Mouse (Mus musculus) Patski (cell line): ENCODE measurements around the gene Aldh1a3. TPM values are rescaled to one million over a fixed set of nuclear protein-coding genes. Genes with fewer than 3 reads are reported as not detected.
A peak's percentile ranks its signal among the peaks of the same experiment; 100 is the strongest.

Experiments used
- ATAC-seq: fragments of 100-300 bp; one replicate; pipeline ENCODE4 v1.8.0; 2021
- CTCF ChIA-PET: fragments of 350-600 bp; sonication (Branson Sonifier 250); formaldehyde crosslinking; loops from one replicate; lab custom pipeline; 2022; ENCODE audit warnings: inconsistent platforms; lab: Charles Lee
- POLR2A ChIA-PET: fragments of 350-600 bp; sonication (Branson Sonifier 250); formaldehyde crosslinking; loops from one replicate; lab custom pipeline; 2022; ENCODE audit warnings: antibody characterized with exemption, inconsistent platforms; lab: Charles Lee
- DNase-seq: peaks from one replicate; pipeline ENCODE4 v3.0.0-alpha.2; 2011; ENCODE audit warnings: low read depth, low spot score
- H3K27me3 ChIP-seq: fragments of 371-371 bp; one replicate; pipeline ENCODE4 v1.5.1; 2021
- CTCF ChIP-seq: fragments of 100-300 bp; IDR thresholded peaks from one replicate; pipeline ENCODE4 v1.5.1; 2021
- in situ Hi-C: fragments of 300-500 bp; cut with MboI; formaldehyde crosslinking; loops from 3 replicates; pipeline ENCODE4 v1.11.1; 2018; ENCODE audit warnings: low pct_unique_long_range_greater_than_20kb, mixed read lengths
- polyA plus RNA-seq: library from polyadenylated mRNA; unstranded; gene quantifications from one replicate; pipeline ENCODE4 v1.2.3, GENCODE M21; 2021

Aldh1a3 gene
- polyA plus RNA-seq, 1 experiment from 2014 or later, result 0.37 TPM

- ChIA-PET CTCF (interaction anchor here (0.9 to 2.9 kb wide), 5 partner anchors 9 to 55 kb away, joined by 3 to 8 read pairs (median 3); partner anchors contain the start of gene Gm10974), POLR2A (no interaction called here)
- no peak for ATAC-seq
- no peaks in the 10 kb centered on the region for H3K27me3 ChIP-seq
- no peak for TF ChIP-seq CTCF
- in situ Hi-C loops, result no loop called here
- DNase-seq, result no peak
Measured at GRCm38 (mm10) chr7:66376560-66376959, 50.8 kb downstream of the Aldh1a3 start.

- TF ChIP-seq CTCF, result no peak
- in situ Hi-C loops, result no loop called here
- DNase-seq, result no peak
- CTCF ChIA-PET, result interaction anchor here (1.1 to 2.9 kb wide), 4 partner anchors 9 to 54 kb away, joined by 3 to 8 read pairs (median 3); partner anchors contain the start of gene Gm10974
- POLR2A ChIA-PET, result interaction anchor here (1.5 kb wide), 1 partner anchor 13 kb away, joined by 5 read pairs; the partner anchor contains the start of gene Lrrk1
- ATAC-seq, result no peak
- H3K27me3 ChIP-seq, result no peaks in the 10 kb centered on the region
Measured at GRCm38 (mm10) chr7:66375736-66376135, 51.6 kb downstream of the Aldh1a3 start.

- ChIA-PET POLR2A (no interaction called here), CTCF (no interaction called here)
- in situ Hi-C loops, result no loop called here
- DNase-seq, result no peak
- no peak for ATAC-seq
- TF ChIP-seq CTCF, result no peak
- no peaks in the 10 kb centered on the region for H3K27me3 ChIP-seq
Measured at GRCm38 (mm10) chr7:66373391-66373790, 53.9 kb downstream of the Aldh1a3 start.

- DNase-seq, result no peak
- ChIA-PET POLR2A (interaction anchor here (0.5 to 1.2 kb wide), 3 partner anchors 17 to 1398 kb away, joined by 3 read pairs; partner anchors contain the start of gene Lrrk1), CTCF (interaction anchor here (1.2 to 1.6 kb wide), 3 partner anchors 18 to 28 kb away, joined by 3 to 7 read pairs (median 3); partner anchors contain the start of gene Lrrk1)
- in situ Hi-C loops, result no loop called here
- H3K27me3 ChIP-seq, result no peaks in the 10 kb centered on the region
- no peak for TF ChIP-seq CTCF
- no peak for ATAC-seq
Measured at GRCm38 (mm10) chr7:66370970-66371369, 56.3 kb downstream of the Aldh1a3 start.

- no peak for TF ChIP-seq CTCF
- ChIA-PET POLR2A (interaction anchor here (0.9 to 1.2 kb wide), 3 partner anchors 14 to 27 kb away, joined by 3 to 6 read pairs (median 3); partner anchors contain the start of gene Lrrk1), CTCF (interaction anchor here (1.0 to 1.6 kb wide), 5 partner anchors 10 to 27 kb away, joined by 3 to 7 read pairs (median 4); partner anchors contain the start of gene Lrrk1)
- in situ Hi-C loops, result no loop called here
- no peak for ATAC-seq
- DNase-seq, result no peak
- H3K27me3 ChIP-seq, result no peaks in the 10 kb centered on the region
Measured at GRCm38 (mm10) chr7:66369934-66370445, 57.3 kb downstream of the Aldh1a3 start.

GRCm38 (mm10) chr7:66369071-66369933, 58.0 kb downstream of the Aldh1a3 start:
- CTCF ChIA-PET, result interaction anchor here (0.9 to 1.6 kb wide), 9 partner anchors 10 to 60 kb away, joined by 3 to 7 read pairs (median 4); partner anchors contain the start of gene Lrrk1
- ATAC-seq (peak; percentile 57), DNase-seq (no peak)
- H3K27me3 ChIP-seq, result no peaks in the 10 kb centered on the region
- no peak for TF ChIP-seq CTCF
- in situ Hi-C loops, result no loop called here
- POLR2A ChIA-PET, result interaction anchor here (0.9 to 1.2 kb wide), 3 partner anchors 15 to 27 kb away, joined by 3 to 6 read pairs (median 3); partner anchors contain the start of gene Lrrk1

GRCm38 (mm10) chr7:66365904-66366303, 61.4 kb downstream of the Aldh1a3 start, which contains the start of gene Gm10974:
TSS of gene Gm10974 (plus strand) at chr7:66365905.
- POLR2A ChIA-PET, result interaction anchor here (0.6 to 1.5 kb wide), 3 partner anchors 13 to 22 kb away, joined by 3 read pairs; no protein-coding TSS in a partner anchor
- no peaks in the 10 kb centered on the region for H3K27me3 ChIP-seq
- in situ Hi-C loops, result no loop called here
- no peak for TF ChIP-seq CTCF
- DNase-seq (no peak), ATAC-seq (peak; percentile 98)
- CTCF ChIA-PET, result interaction anchor here (1.5 to 2.6 kb wide), 3 partner anchors 10 to 23 kb away, joined by 7 to 9 read pairs (median 8); partner anchors contain the start of gene Lrrk1

- no peaks in the 10 kb centered on the region for H3K27me3 ChIP-seq
- in situ Hi-C loops, result no loop called here
- ChIA-PET POLR2A (interaction anchor here (0.6 to 1.5 kb wide), 3 partner anchors 14 to 323 kb away, joined by 3 to 5 read pairs (median 3); no protein-coding TSS in a partner anchor), CTCF (interaction anchor here (1.5 to 2.6 kb wide), 4 partner anchors 11 to 24 kb away, joined by 4 to 9 read pairs (median 8); partner anchors contain the start of gene Lrrk1)
- ATAC-seq (no peak), DNase-seq (no peak)
- TF ChIP-seq CTCF, result no peak
Measured at GRCm38 (mm10) chr7:66365411-66365810, 61.9 kb downstream of the Aldh1a3 start.

GRCm38 (mm10) chr7:66364491-66364890, 62.8 kb downstream of the Aldh1a3 start:
- in situ Hi-C loops, result no loop called here
- TF ChIP-seq CTCF, result no peak
- POLR2A ChIA-PET, result interaction anchor here (0.6 to 1.2 kb wide), 2 partner anchors 22 to 324 kb away, joined by 4 to 5 read pairs; no protein-coding TSS in a partner anchor
- CTCF ChIA-PET, result interaction anchor here (1.1 to 2.6 kb wide), 4 partner anchors 16 to 55 kb away, joined by 3 to 9 read pairs (median 4); no protein-coding TSS in a partner anchor
- H3K27me3 ChIP-seq, result no peaks in the 10 kb centered on the region
- ATAC-seq (no peak), DNase-seq (no peak)

- ATAC-seq (no peak), DNase-seq (no peak)
- POLR2A ChIA-PET, result interaction anchor here (0.6 kb wide), 1 partner anchor 909 kb away, joined by 8 read pairs; no protein-coding TSS in a partner anchor
- no peak for TF ChIP-seq CTCF
- H3K27me3 ChIP-seq, result no peaks in the 10 kb centered on the region
- in situ Hi-C loops, result no loop called here
- CTCF ChIA-PET, result no interaction called here
Measured at GRCm38 (mm10) chr7:66359044-66359443, 68.3 kb downstream of the Aldh1a3 start.
